Mouse (Mus musculus) kidney, adult 9 months (tissue): ENCODE results near the gene Pou4f2.
A peak's percentile ranks its signal among the peaks of the same experiment; 100 is the strongest.

Experiments
- DNase-seq: peaks from one replicate; pipeline ENCODE4 v3.0.0; 2022

Gene Pou4f2

DNA sequence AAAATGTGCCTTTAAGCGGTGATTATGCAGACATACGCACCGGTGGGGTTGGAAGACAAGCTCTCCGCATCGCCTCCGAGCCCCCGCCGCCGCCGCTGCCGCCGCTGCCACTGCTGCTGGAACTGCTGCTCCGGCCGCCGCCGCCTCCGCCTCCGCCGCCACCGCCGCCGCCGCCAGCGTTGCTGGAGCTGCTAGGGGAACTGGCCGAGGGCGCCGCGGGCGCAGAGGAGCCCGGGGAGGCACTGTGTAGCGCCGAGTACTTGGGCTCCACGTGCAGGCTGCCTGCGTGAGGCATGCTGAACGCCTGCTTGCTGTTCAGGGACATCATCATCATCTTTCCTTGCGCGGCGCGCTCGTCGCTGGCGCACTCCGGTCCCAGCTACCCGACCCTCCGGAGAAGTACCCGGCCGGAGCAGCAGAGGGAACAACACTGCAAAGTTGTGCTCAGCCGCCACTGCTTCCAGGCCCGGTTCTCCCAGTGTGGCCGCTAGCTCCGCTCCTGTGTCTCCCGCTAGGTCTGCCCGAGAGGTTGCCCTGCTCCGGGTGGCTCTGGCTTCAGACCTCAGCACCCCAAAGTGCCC is at the start of gene Pou4f2:
TSS of gene Pou4f2 (minus strand) at position 575 of the 581 bp plus-strand sequence.
- DNase-seq = no peak

DNA sequence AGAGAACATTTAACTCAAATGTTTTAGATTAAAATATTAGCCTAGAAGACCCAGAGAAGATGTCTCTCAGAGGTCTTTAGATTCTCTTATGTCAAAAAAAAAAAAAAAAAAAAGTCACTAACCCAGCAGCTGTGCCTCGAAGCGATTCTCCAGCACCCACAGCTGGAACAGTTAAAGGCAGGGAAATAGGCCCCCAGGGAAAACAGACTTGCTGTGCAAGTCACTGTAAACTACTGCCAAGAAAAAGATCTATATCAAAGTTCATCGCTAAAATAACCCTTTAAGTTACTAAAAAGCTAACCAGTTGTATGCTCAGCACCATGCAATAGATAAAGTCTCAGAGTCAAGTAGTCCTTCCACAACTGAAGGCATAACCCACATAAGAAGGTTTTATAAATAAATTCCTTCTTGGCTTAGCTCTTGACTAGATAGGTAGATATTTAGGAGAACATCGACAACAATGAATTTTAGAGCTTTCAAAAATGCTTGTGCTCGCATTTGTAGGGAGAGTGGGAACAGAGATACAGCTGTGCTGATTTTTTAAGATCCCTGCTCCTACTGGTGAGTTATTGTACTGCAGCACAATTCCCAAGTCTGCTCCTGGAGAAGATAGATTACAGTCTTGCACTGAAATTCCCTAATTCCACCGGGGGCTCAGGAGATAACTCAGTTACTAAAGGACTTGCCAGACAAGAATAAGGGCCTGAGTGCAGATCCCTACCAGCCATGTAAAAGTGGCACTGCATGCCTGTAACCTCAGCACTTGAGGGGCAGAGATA is 40.8 kb upstream of the Pou4f2 start:
- no peak for DNase-seq

DNA sequence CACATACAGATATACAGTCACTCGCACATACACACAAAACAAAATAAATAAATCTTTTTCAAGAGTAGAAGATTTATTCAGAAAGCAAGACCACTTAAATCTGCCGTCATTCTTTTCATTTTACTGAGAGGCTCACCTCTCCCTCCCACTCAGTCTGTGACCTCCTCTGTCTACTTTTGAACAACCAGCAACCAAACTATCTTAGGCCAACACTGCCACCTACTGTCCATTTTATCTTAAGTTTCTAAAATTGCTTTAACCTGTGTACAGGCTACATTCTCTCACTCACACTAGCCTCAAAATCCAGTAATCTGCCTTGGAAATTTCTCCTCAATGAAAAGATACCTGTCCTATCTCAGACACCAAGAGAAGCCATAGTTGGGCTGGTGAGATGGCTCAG is 31.4 kb upstream of the Pou4f2 start:
- DNase-seq = peak; percentile 2

- DNase-seq = no peak
Observed at GRCm38 (mm10) chr8:78463941-78464340, 27.5 kb upstream of the Pou4f2 start.

DNA sequence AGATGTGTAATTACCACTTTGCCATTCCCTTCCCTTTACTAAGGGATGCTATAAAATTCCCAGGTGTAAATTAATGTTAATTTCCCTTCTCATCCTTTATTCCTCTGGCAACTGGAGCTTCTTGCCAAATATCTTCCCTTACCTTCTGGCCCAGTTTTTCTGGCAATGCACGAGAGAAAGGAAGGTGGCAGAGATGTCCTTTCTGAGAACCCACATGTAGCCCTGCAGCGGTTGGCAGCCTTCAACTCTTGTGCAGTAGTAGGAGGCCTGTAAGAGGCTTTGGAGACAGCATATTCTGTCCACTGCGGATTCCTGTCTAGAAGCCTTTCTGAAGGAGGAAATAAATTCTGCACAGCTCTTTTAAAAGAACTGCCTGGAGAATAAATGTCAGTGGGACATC is 20.0 kb upstream of the Pou4f2 start:
- DNase-seq = no peak

DNA sequence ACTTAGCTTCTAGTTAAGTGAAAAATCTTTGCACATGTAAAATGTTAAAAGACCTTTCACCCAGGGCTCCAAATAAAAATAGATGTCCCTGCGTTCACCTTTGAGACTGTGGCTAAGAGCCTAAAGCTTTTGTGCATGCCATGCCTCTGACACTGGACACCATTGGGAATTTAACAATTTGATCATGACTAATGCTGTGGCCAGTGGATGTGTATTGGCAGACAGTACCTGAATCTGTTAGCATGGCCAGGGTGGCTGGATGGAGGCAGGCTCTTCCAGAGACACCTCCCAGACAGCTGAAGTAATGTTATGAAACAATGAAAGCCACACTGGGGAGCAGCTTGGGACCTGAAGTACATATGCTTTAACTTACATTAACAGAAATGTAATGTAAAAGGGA is 6.3 kb upstream of the Pou4f2 start:
- DNase-seq = no peak

GRCm38 (mm10) chr8:78438121-78438520 is 1.7 kb upstream of the Pou4f2 start:
- DNase-seq = peak; percentile 5

DNA sequence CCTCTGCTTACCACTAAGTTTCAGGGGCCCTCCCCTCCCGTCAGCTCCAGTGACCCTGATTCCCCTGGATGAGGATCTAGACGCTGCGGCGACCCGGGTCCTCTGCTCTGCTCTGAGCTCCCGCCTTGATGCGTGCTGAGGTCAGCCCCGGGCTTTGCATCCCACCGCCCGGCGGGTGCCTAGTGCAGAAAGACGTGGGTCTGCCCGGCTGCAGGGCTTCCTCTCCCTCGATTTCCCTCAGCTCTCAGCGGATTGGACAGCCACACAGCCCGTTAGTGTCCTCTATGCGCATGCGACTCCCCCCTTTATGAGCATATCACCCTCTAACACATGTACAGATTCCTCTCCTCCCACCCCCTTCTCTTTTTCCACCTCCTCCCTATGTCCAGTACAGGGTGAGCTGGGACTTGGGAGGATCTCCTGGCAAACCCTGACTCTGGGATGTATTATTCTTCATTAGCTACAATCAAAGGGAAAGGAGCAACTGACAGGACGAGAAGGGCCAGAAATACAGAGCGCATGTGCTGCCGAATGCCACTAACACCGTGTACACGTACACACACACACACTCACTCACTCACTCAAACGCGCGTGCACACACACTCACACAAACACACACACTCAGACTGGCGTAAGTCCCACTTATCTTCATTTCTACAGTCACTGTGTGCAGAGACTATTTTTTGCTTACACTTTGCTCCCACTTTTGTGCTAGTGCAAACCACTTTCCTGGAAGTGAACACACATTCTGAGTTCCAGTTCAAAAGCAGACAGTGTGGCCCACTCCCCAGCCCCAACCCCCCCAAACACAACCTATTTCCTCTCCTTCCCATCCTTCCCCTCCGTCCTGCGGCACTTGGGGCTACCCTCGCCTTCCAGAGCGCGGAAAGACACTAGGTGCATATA is 948 bp upstream of the Pou4f2 start:
- DNase-seq = no peak

GRCm38 (mm10) chr8:78436661-78437060 is 216 bp upstream of the Pou4f2 start:
- no peak for DNase-seq

DNA sequence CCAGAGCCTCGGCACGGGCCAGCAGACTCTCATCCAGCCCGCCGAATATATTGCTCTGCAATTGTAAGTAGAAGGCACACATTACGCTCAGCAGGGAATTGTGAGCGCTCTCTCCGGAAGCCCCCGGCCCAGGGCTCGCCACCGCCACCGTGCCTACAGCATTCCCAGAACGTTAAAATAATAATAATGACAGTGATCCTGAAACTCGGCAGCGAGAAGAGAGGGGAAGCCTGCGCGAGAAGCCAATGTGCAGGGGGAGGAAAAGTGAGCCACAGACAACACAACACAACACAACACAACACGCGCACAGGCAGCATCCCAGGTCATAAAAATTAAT is 853 bp downstream of the Pou4f2 start:
- no peak for DNase-seq

DNA sequence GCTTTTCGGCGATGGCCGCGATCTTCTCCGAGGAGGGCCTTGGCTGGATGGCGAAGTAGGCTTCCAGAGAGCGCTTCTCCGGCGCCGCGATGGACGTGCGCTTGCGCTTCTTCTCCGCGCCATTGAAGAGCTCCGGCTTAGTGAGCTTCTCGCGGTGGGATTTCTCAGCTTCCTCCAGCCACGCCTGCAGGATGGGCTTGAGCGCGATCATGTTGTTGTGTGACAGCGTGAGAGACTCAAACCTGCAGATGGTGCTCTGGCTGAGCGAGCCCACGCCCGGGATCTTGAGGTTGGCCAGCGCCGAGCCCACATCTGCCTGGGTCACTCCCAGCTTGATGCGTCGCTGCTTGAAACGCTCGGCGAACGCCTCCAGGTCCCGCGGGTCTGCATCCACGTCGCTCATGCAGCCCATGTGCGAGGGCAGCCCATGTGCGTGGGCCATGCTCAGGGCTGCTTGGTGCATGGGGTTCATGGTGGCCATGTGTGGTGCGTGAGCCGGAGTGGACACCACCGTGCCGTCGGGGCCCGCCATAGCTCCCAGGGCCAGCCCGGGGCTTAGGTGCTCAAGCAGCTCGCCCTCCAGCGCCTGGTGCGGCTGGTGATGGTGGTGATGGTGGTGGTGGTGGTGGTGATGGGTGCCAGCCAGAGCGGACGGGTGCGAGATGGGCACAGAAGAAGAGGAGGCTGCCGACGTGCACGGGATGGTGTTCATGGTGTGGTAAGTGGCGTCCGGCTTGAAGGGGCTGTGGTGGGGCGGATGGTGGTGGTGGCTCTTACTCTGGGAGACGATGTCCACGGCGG is 1.4 kb downstream of the Pou4f2 start:
- no peak for DNase-seq

DNA sequence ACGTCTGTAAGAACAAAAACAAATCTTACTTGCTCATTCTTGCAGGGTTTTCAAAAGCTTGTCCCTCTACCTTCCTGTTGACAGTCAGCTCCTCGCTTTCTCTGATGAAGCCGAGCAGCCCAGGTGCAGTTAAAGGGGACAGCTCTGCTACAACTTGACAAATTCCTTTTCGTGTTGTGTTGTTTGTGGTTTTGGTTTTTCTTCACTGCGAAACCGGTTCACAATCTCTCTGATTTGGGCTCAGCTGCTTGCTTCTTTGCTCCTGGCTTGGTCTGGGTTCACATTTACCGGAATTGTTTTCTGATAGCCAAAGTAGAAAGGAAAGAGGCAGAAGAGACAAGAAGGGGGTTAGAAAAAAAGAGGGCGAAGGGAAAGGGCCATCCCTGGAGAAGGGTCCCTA is 2.1 kb downstream of the Pou4f2 start:
- no peak for DNase-seq

DNA sequence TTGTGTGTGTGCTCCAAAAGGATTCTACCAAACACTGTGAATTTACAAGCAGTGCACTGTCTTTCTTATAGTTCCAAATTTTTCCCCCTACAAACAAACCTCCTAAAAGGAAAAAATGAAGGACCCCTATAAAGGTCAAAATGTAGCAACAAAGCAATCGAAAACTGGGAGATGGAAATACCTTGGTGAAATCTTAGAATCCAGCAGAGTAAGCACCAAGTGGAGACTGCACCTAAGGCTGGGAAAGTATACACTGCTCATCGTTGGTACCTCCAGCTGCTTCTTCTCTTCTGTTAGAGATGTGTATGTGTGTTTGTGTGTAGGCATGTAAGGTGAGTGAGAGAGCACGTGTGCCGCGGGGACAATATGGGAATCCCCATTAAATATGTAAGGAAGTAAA is 3.1 kb downstream of the Pou4f2 start:
- no peak for DNase-seq

GRCm38 (mm10) chr8:78432451-78432850 is 4.0 kb downstream of the Pou4f2 start:
- DNase-seq = no peak

DNA sequence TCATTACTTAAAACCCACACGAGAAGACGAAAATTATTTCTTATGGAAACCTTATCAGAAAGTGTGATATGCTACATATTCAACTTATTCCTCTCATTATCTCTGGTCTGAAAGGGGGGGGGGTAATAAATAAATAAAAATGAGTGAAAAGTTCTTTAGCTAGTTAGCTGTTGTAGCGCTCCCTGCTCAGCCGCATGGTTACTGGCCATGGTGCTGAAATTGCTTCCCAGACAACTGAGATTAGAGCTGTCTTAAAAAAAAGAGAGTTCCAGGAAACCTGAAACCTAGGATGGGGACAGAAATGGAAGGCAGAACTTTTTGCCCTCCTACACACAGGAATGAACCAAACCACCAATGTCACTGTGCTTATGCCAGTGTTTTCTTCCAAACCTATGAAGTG is 5.1 kb downstream of the Pou4f2 start:
- peak; percentile 24 for DNase-seq

GRCm38 (mm10) chr8:78428148-78428547 is 8.3 kb downstream of the Pou4f2 start:
- no peak for DNase-seq

- no peak for DNase-seq
Observed at GRCm38 (mm10) chr8:78427769-78428130, 8.7 kb downstream of the Pou4f2 start.

GRCm38 (mm10) chr8:78426875-78427768 is 9.3 kb downstream of the Pou4f2 start:
- no peak for DNase-seq

- no peak for DNase-seq
Observed at GRCm38 (mm10) chr8:78426455-78426854, 10.0 kb downstream of the Pou4f2 start.

- DNase-seq = no peak
Observed at GRCm38 (mm10) chr8:78423937-78424336, 12.5 kb downstream of the Pou4f2 start.

DNA sequence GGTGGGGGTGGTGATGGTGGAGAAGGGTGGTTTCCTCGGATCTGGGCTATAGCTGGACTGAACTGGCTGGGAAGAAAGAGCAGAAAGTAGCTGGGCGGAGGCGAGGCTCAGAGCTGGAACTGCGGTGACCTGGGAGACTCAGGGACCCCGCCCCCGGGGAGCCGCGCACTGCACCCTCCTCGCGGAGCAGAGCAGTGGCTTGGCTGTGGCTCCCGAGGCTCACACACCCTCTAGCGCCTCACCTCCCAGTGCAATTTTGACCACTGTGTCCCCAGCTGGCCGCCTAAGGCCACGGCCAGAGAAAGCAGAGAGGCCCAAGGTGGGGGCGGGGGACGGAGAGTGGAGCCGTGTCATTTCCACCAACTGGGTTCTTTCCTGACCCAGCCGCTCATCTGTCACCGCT is 16.3 kb downstream of the Pou4f2 start:
- DNase-seq = no peak

- DNase-seq = no peak
Observed at GRCm38 (mm10) chr8:78419272-78419671, 17.2 kb downstream of the Pou4f2 start.
